Mouse (Mus musculus): ENCODE results near the gene Aloxe3.

- no peak for TF ChIP-seq MYOG (IDR thresholded peaks at IDR 0.05; ENCODE audit: control insufficient read depth, extremely low read depth, insufficient read length)
- TF ChIP-seq CTCF (IDR thresholded peaks at IDR 0.05; ENCODE audit: control insufficient read depth, insufficient read depth, insufficient read length) = no peak
- no peak for TF ChIP-seq USF1 (IDR thresholded peaks at IDR 0.05; ENCODE audit: low read depth)
- TF ChIP-seq MAX (IDR thresholded peaks at IDR 0.05) = no peak
- no peak for TF ChIP-seq FOSL1 (IDR thresholded peaks at IDR 0.05; ENCODE audit: insufficient read depth, low read length, poor library complexity, severe bottlenecking)
- no peak for TF ChIP-seq MYOD1 (IDR thresholded peaks at IDR 0.05; ENCODE audit: control insufficient read depth, insufficient read length, low read depth)
- no peak for TF ChIP-seq CEBPB (IDR thresholded peaks at IDR 0.05; ENCODE audit: low read depth)
Measured at GRCm38 (mm10) chr11:69135361-69135760, 9.7 kb downstream of the Aloxe3 start.

All from C2C12 (cell line).